Mouse (Mus musculus) forebrain, embryonic 16.5 days (tissue): Measurements from ENCODE around the gene Usp17la. TPM values are rescaled to one million over a fixed set of nuclear protein-coding genes. Genes with fewer than 3 reads are reported as not detected.

ENCODE experiments used
- polyA plus RNA-seq: library from polyadenylated mRNA; unstranded; fragments of >200 nt; fragmentation: Nextera tagmentation; extraction: Ambion mirVana; gene quantifications from 2 replicates; pipeline ENCODE4 v1.2.1, GENCODE M21; 2015

Usp17la gene
- polyA plus RNA-seq, 1 experiment from 2014 or later = not detected

Other genes with a start within 250 kb of the Usp17la start
- gene Olfr656, start 243.1 kb upstream of the Usp17la start, polyA plus RNA-seq = not detected in 2 replicates
- not detected in 2 replicates for gene Olfr657, start 232.2 kb upstream of the Usp17la start, polyA plus RNA-seq
- gene Olfr658, start 209.7 kb upstream of the Usp17la start, polyA plus RNA-seq = 0.09 TPM in 1 of 2 replicates, not detected in the other
- not detected in 2 replicates for gene Olfr659, start 190.3 kb upstream of the Usp17la start, polyA plus RNA-seq
- not detected in 2 replicates for gene Olfr661, start 170.5 kb upstream of the Usp17la start, polyA plus RNA-seq
- not detected in 2 replicates for gene Usp17le, start 79.5 kb upstream of the Usp17la start, polyA plus RNA-seq
- not detected in 2 replicates for gene Usp17lb, start 14.4 kb upstream of the Usp17la start, polyA plus RNA-seq
- not detected in 2 replicates for gene Olfr665, start 21.0 kb downstream of the Usp17la start, polyA plus RNA-seq
- not detected in 2 replicates for gene Olfr666, start 38.9 kb downstream of the Usp17la start, polyA plus RNA-seq
- gene Olfr667, start 64.5 kb downstream of the Usp17la start, polyA plus RNA-seq = not detected in 2 replicates
- gene Olfr668, start 71.0 kb downstream of the Usp17la start, polyA plus RNA-seq = not detected in 2 replicates
- not detected in 2 replicates for gene Olfr669, start 77.2 kb downstream of the Usp17la start, polyA plus RNA-seq
- gene Olfr670, start 105.6 kb downstream of the Usp17la start, polyA plus RNA-seq = not detected in 2 replicates
- gene Olfr671, start 122.1 kb downstream of the Usp17la start, polyA plus RNA-seq = not detected in 2 replicates
- gene Olfr672, start 145.0 kb downstream of the Usp17la start, polyA plus RNA-seq = not detected in 2 replicates
- not detected in 2 replicates for gene Olfr675, start 171.5 kb downstream of the Usp17la start, polyA plus RNA-seq
- gene Olfr676, start 175.7 kb downstream of the Usp17la start, polyA plus RNA-seq = not detected in 2 replicates
- not detected in 2 replicates for gene Olfr677, start 194.4 kb downstream of the Usp17la start, polyA plus RNA-seq
- gene Olfr678, start 207.5 kb downstream of the Usp17la start, polyA plus RNA-seq = not detected in 2 replicates
- not detected in 2 replicates for gene Olfr679, start 224.2 kb downstream of the Usp17la start, polyA plus RNA-seq
- gene Olfr680-ps1, start 235.8 kb downstream of the Usp17la start, polyA plus RNA-seq = not detected in 2 replicates